Comparison of ENCODE assay signal across 23 mouse cellular contexts in genomic region chr1:40501126-40501525, GRCm38 (mm10). TPM values are rescaled to one million over a fixed set of nuclear protein-coding genes. Genes with fewer than 3 reads are reported as not detected.
DNase-seq lines count a peak whose midpoint lies in the region; ATAC-seq and TF ChIP-seq lines count a peak whose summit lies in the region.
"Had no signal": no experiment of that assay in that cellular context is flagged by ENCODE, and none has a peak within 500 bp of the region (broad histone marks: within the 10 kb centered on the region; RNA-seq: fewer than 3 reads in every experiment).

No protein-coding gene starts in this region.

- H3K4me1 ChIP-seq in intestine, postnatal 0 days (replicated peaks; ENCODE audit: control insufficient read depth, insufficient read depth, low read length), result no peaks in the 10 kb centered on the region
- no peaks in the 10 kb centered on the region for H3K4me1 ChIP-seq in intestine, embryonic 15.5 days (replicated peaks)
- H3K4me1 ChIP-seq in bone marrow, adult 2 months (ENCODE audit: control insufficient read depth, insufficient read depth, low read length), result peaks cover 2% of the 10 kb centered on the region; the same call in 1 of the 2 replicates
- peaks cover 48% of the 10 kb centered on the region for H3K4me1 ChIP-seq in megakaryocyte, embryonic 14.5 days
- H3K4me1 ChIP-seq: embryonic facial prominence, embryonic 15.5 days; forebrain, embryonic 10.5 days; heart, embryonic 13.5 days; hindbrain, embryonic 12.5 days had no signal

- no peak overlapping the region for H3K4me3 ChIP-seq in intestine, postnatal 0 days (ENCODE audit: low read depth, low read length)
- H3K4me3 ChIP-seq in intestine, embryonic 15.5 days (replicated peaks), result no peak overlapping the region
- no peak overlapping the region for H3K4me3 ChIP-seq in bone marrow, adult 2 months (replicated peaks; ENCODE audit: control insufficient read depth, low read depth, low read length)
- peak overlapping the region; percentile 42 for H3K4me3 ChIP-seq in megakaryocyte, embryonic 14.5 days (replicated peaks)
- H3K4me3 ChIP-seq: embryonic facial prominence, embryonic 15.5 days; erythroblast, embryonic 14.5 days; forebrain, embryonic 10.5 days; heart, embryonic 13.5 days; hindbrain, embryonic 12.5 days had no signal

- no peak overlapping the region for H3K4me2 ChIP-seq in intestine, postnatal 0 days (replicated peaks; ENCODE audit: low read depth)
- no peak overlapping the region for H3K4me2 ChIP-seq in intestine, embryonic 15.5 days (replicated peaks)
- H3K4me2 ChIP-seq: embryonic facial prominence, embryonic 15.5 days; heart, embryonic 13.5 days; hindbrain, embryonic 12.5 days had no signal

- H3K36me3 ChIP-seq in intestine, postnatal 0 days (ENCODE audit: control insufficient read depth, insufficient read depth), result no peaks in the 10 kb centered on the region
- H3K36me3 ChIP-seq in intestine, embryonic 15.5 days, result no peaks in the 10 kb centered on the region
- H3K36me3 ChIP-seq in megakaryocyte, embryonic 14.5 days (replicated peaks; ENCODE audit: low read length), result no peaks in the 10 kb centered on the region
- H3K36me3 ChIP-seq: embryonic facial prominence, embryonic 15.5 days; forebrain, embryonic 10.5 days; heart, embryonic 13.5 days; hindbrain, embryonic 12.5 days had no signal

- TF ChIP-seq POLR2A in bone marrow, adult 2 months (IDR thresholded peaks at IDR 0.05; ENCODE audit: borderline replicate concordance, control insufficient read depth, low read depth, low read length), result no peak

- TF ChIP-seq CTCF in intestine, postnatal 0 days (IDR thresholded peaks at IDR 0.05; ENCODE audit: low read depth), result no peak
- TF ChIP-seq CTCF in bone marrow, adult 2 months (IDR thresholded peaks at IDR 0.05; ENCODE audit: control insufficient read depth, insufficient read depth, low read length), result no peak

- no peak overlapping the region for H3K27ac ChIP-seq in intestine, postnatal 0 days (ENCODE audit: low read depth, low read length)
- H3K27ac ChIP-seq in intestine, embryonic 15.5 days, result no peak overlapping the region
- peak overlapping the region; percentile 67 for H3K27ac ChIP-seq in bone marrow, adult 2 months (ENCODE audit: control insufficient read depth, insufficient read depth, low read depth, low read length, poor library complexity)
- H3K27ac ChIP-seq: embryonic facial prominence, embryonic 15.5 days; forebrain, embryonic 10.5 days; heart, embryonic 13.5 days; hindbrain, embryonic 12.5 days had no signal

- 0 out of 2 replicates have a peak, but pooled peaks have one; percentile 6 for ATAC-seq in intestine, postnatal 0 days
- no peak for ATAC-seq in intestine, embryonic 15.5 days
- ATAC-seq: forebrain, embryonic 14.5 days; hindbrain, embryonic 16.5 days; Patski had no signal

- WGBS in intestine, postnatal 0 days, result 84% methylated on average over 4 of the region's 4 CpGs
- 81% methylated on average over 4 of the region's 4 CpGs for WGBS in intestine, embryonic 15.5 days
- WGBS in bone marrow, adult 2 months, result 20% methylated on average over 4 of the region's 4 CpGs

- H3K27me3 ChIP-seq in intestine, postnatal 0 days (replicated peaks; ENCODE audit: control insufficient read depth, insufficient read depth, low read length), result no peaks in the 10 kb centered on the region
- no peaks in the 10 kb centered on the region for H3K27me3 ChIP-seq in intestine, embryonic 15.5 days (replicated peaks)
- H3K27me3 ChIP-seq in megakaryocyte, embryonic 14.5 days (replicated peaks), result no peaks in the 10 kb centered on the region
- H3K27me3 ChIP-seq: CH12.LX; embryonic facial prominence, embryonic 15.5 days; heart, embryonic 13.5 days; hindbrain, embryonic 12.5 days had no signal

- no peaks in the 10 kb centered on the region for H3K9me3 ChIP-seq in intestine, postnatal 0 days (ENCODE audit: control insufficient read depth)
- H3K9me3 ChIP-seq in intestine, embryonic 15.5 days, result no peaks in the 10 kb centered on the region
- no peaks in the 10 kb centered on the region for H3K9me3 ChIP-seq in megakaryocyte, embryonic 14.5 days
- H3K9me3 ChIP-seq: embryonic facial prominence, embryonic 15.5 days; forebrain, embryonic 10.5 days; heart, embryonic 13.5 days; hindbrain, embryonic 12.5 days had no signal

- H3K9ac ChIP-seq in intestine, postnatal 0 days (ENCODE audit: low read depth, low read length), result no peak overlapping the region
- H3K9ac ChIP-seq in intestine, embryonic 15.5 days, result no peak overlapping the region
- H3K9ac ChIP-seq: embryonic facial prominence, embryonic 15.5 days; heart, embryonic 13.5 days; hindbrain, embryonic 12.5 days had no signal

- no peak for DNase-seq in ovary, postnatal 10 days (ENCODE audit: low spot score)
- DNase-seq in neural tube, embryonic 10.5 days (ENCODE audit: extremely low spot score, low spot score), result no peak
- DNase-seq in T-cell, adult 2 months (ENCODE audit: low spot score), result no peak
- DNase-seq: adrenal gland, adult 2 months; adrenal gland, postnatal 25 days; cerebellum, adult 2 months; cerebellum, postnatal 10 days; embryo, embryonic 11 days; heart, postnatal 4 days had no signal

RNA-seq across cellular contexts. Expression of gene Il18rap, which starts 14.0 kb away (rescaled TPM):
- polyA plus RNA-seq in intestine, postnatal 0 days (2015; fragmentation: Nextera tagmentation; extraction: Ambion mirVana), result 0.39 and 0.48 TPM in 2 replicates
- 0.27 and 0.43 TPM in 2 replicates for polyA plus RNA-seq in intestine, embryonic 15.5 days (2015; fragmentation: Nextera tagmentation; extraction: Ambion mirVana)
- polyA plus RNA-seq in bone marrow, adult 2 months (2011; ENCODE audit: insufficient read depth, insufficient read length, low replicate concordance, missing spikeins), result 14.9 and 36.3 TPM in 2 replicates
- polyA plus RNA-seq in megakaryocyte, embryonic 14.5 days (2012; ENCODE audit: insufficient read depth, low replicate concordance), result 0.22 TPM in 1 of 2 replicates, not detected in the other
- polyA plus RNA-seq: adrenal gland, adult 2 months had no signal

RNA-seq across cellular contexts. Expression of gene Il18r1, which starts 35.8 kb away (rescaled TPM):
- 4.4 and 6.4 TPM in 2 replicates for polyA plus RNA-seq in intestine, postnatal 0 days (2015; fragmentation: Nextera tagmentation; extraction: Ambion mirVana)
- 0.49 and 0.57 TPM in 2 replicates for polyA plus RNA-seq in intestine, embryonic 15.5 days (2015; fragmentation: Nextera tagmentation; extraction: Ambion mirVana)
- 2.7 and 9.2 TPM in 2 replicates for polyA plus RNA-seq in bone marrow, adult 2 months (2011; ENCODE audit: insufficient read depth, insufficient read length, low replicate concordance, missing spikeins)
- not detected in 2 replicates for polyA plus RNA-seq in megakaryocyte, embryonic 14.5 days (2012; ENCODE audit: insufficient read depth, low replicate concordance)
- polyA plus RNA-seq: cerebellum, adult 2 months; embryonic facial prominence, embryonic 11.5 days; erythroblast, embryonic 14.5 days; forebrain, embryonic 10.5 days; forebrain, embryonic 14.5 days; heart, embryonic 13.5 days; hindbrain, embryonic 12.5 days; hindbrain, embryonic 16.5 days; Patski had no signal

Comparison
In these comparisons a context has a peak if more than half of its experiments do, and no peak if none do; other contexts are left out.
1. RNA of gene Il18rap, which starts 14.0 kb away (polyA plus RNA-seq): 14.9 to 36.3 TPM in bone marrow, adult 2 months; 0.27 to 0.43 TPM in intestine, embryonic 15.5 days, 0.39 to 0.48 TPM in intestine, postnatal 0 days and 0.22 TPM in megakaryocyte, embryonic 14.5 days; every median in the first group is over 10 times any median in the second.